Mouse (Mus musculus): ENCODE measurements at regions not wholly inside any gene's neighbourhood (a gene's known extent, or its start where the extent isn't known, plus 50 kb on each side); places are given as distances from the start of the nearest gene placed in this dataset.
A peak's percentile ranks its signal among the peaks of the same experiment; 100 is the strongest.

DNA sequence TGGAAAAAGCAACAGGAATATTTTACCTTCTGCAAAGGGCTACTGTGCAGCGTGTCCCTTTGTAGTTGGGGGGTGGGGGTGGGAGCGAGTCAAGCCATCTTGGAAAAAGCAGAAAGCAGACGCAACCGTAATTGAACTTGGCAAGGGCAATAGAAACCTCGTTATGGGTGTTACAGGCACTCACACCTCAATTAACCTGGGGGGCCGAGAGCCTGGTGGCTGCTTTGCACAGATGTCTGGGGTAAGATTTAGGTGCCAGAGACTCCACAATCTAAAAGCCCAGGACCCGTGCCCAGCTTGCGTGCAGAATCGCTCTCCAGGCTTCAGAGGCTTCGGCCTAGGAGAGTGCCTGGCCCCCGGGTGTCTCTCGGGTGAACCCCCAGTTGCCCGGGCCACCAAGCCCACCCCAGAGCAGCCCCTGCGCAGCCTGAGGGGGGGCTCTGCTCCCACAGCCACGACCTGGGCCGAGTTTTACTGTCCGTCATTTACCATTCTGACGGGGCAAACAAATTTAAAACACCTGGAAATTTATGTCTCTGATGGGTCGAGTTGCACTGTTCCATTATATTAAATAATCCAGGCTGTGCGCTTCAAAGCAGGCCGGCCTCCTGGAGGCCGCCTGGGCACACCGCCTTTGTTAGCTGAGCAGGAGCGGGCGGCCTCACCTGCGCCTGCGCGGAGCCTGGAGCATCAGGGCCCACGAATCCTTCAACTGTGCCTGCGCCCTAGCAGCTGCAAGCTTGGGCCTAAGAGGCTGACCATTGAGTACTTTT is 212.4 kb downstream of the Srbd1 start:
- TF ChIP-seq CTCF (conservative IDR thresholded peaks at IDR 0.05), result no peak
- Histone ChIP-seq H3K4me3 (no peak overlapping the region), H3K27ac (no peak overlapping the region)
- no peak for DNase-seq (ENCODE audit: low spot score in 2 of 2)

DNA sequence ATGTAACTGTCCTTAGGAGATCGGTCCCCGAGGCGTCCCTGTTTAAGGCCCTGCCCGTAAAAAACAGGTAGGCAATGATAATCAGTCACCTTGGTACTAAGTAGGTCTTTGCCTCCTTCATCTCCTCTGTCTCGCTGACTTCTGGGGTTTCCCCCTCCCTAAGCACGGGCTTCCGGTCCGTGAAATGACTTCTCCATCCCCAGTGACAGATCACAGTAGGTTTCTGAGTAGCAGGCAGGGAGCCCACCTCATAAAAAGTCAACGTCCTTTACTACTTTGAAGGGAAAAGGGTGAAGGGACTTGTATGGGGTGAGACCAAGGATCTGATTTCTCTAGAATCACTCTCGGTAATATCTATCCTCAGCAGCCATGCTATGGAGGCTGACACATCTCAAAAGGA is 213.0 kb downstream of the Srbd1 start:
- no peak for DNase-seq (ENCODE audit: low spot score in 2 of 2)
- no peak overlapping the region for H3K27ac ChIP-seq
- H3K4me3 ChIP-seq, result no peak overlapping the region
- TF ChIP-seq CTCF (conservative IDR thresholded peaks at IDR 0.05), result no peak

DNA sequence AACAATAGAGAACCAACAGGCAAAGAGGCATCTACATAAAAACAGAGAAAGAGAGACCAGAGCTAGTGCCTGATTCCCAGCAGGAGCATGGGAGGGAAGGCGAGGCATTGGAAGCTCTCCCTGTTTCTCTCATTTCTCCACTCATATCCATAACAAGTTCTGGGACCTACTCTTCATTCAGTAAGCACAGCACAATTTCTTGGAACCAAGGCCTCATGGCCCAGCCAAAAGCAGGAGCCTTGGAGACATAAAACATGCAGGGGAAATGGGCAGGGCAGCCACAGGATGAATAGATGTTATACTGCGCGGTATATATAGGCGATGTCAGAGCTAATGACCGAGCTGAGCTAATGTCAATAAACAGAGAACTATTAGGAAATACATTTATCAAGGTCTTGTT is 214.2 kb downstream of the Srbd1 start:
- Histone ChIP-seq H3K4me3 (no peak overlapping the region), H3K27ac (no peak overlapping the region)
- no peak for TF ChIP-seq CTCF (conservative IDR thresholded peaks at IDR 0.05)
- no peak for DNase-seq (ENCODE audit: low spot score in 2 of 2)

DNA sequence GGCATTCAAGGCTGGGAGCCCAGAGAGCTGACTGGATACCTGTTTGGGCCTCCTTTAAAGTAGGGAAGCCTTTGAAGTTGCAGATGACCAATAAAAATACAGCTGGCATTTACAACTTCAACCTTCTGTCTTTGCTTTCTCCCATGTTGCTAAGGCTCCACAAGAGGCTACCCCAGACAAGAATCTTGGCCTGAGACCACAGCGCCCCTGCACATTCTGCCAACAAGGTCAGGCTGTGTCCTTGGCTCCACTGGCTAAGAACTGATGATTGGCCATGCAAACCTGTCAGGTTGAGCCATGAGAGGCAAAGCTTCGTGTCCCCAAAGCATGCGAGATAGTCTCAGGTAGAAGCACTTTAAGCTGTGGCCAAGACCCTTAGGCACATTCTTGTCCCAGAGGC is 214.6 kb downstream of the Srbd1 start:
- Histone ChIP-seq H3K27ac (no peak overlapping the region), H3K4me3 (no peak overlapping the region)
- DNase-seq (ENCODE audit: low spot score in 2 of 2), result peak in 1 of 2 experiments; percentile 8
- no peak for TF ChIP-seq CTCF (conservative IDR thresholded peaks at IDR 0.05)

DNA sequence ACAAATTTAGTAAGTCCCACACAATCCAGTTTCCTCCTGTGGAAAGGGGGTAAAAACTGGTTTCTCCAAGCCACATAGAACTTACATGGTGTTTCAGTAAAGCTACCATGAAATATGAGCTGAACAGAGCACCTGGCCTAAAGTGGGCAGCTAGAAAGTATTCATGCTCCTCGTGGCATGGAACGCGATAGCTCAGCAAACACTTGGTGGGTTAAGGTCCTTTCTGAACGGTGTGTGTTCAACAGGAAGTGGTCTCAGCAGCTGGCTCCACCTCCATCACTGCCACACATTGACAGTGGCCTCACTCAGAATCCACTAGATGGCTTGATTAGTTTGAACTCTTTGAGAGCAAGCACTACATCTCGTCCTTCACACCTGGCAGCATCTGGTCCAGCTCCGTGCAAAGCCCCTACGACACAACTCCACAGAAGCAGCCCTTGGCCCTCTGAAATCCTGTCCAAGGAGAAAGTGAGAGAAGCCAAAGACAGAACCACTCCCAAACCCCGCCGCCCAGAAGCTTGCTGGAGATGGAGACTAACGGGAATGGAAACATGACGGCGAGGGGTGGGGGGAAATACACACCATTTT is 215.2 kb downstream of the Srbd1 start:
- no peak overlapping the region for H3K4me3 ChIP-seq
- no peak for TF ChIP-seq CTCF (conservative IDR thresholded peaks at IDR 0.05)
- no peak for DNase-seq (ENCODE audit: low spot score in 2 of 2)
- no peak overlapping the region for H3K27ac ChIP-seq

DNA sequence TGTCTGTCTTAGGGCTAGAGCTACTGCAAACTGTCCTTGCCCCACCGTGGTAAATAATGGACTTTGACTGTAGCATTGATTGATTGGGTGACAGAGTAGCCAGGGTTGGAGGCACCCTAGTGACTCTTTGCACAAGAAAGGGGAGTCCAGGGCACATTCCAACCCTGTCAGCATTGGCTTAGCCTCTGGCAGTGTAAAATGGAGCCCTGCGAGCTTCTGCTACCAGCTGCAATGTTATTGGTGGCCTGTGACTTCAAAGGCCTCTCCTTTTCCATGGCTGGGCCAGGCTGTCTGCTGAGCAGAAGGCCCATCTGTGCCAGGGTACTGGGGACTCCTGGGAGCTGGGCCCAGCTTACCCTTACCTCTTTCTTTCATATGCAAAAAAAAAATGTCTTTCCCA is 216.4 kb downstream of the Srbd1 start:
- Histone ChIP-seq H3K27ac (no peak overlapping the region), H3K4me3 (no peak overlapping the region)
- TF ChIP-seq CTCF (conservative IDR thresholded peaks at IDR 0.05), result no peak
- no peak for DNase-seq (ENCODE audit: low spot score in 2 of 2)

DNA sequence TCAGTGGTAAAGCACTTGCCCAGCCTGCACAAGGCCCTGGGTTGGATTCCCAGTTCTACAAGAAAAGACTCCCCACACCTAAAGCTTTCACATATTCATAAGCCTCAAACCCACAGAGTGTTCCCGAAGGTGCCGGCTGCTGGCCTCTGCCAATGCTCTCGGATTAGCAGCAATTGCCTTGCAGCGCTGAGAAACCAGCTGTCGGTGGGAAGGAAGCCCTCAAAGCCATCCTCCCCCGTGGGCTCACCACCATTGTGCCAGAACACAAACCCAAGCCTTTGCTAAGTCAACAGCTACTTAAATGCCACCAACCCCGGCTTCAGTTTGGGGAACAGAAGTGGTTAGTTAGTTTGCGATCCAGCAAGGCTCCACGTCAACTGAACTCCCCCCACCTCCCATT is 217.7 kb downstream of the Srbd1 start:
- no peak for DNase-seq (ENCODE audit: low spot score in 2 of 2)
- H3K4me3 ChIP-seq, result no peak overlapping the region
- H3K27ac ChIP-seq, result no peak overlapping the region
- no peak for TF ChIP-seq CTCF (conservative IDR thresholded peaks at IDR 0.05)

DNA sequence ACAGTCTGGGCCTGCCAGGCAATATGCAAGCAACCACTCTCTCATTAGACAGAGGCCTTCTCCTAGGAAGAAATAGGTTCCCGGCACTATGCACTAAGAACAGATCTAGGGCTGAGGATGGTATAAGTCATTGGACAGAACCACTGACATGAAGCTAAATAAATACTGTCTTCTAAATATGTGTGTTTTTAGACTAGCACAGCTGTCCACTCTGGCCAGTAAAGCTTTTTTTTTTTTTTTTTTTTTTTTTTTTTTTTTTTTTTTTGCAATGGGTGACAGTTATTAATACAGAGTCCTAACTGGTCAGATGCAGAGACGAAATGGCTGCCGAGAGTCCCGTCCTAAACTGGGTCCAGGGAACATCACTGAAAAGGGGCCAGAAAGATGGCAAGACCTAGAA is 218.9 kb downstream of the Srbd1 start:
- no peak overlapping the region for H3K4me3 ChIP-seq
- no peak for TF ChIP-seq CTCF (conservative IDR thresholded peaks at IDR 0.05)
- H3K27ac ChIP-seq, result no peak overlapping the region
- DNase-seq (ENCODE audit: low spot score in 2 of 2), result no peak

DNA sequence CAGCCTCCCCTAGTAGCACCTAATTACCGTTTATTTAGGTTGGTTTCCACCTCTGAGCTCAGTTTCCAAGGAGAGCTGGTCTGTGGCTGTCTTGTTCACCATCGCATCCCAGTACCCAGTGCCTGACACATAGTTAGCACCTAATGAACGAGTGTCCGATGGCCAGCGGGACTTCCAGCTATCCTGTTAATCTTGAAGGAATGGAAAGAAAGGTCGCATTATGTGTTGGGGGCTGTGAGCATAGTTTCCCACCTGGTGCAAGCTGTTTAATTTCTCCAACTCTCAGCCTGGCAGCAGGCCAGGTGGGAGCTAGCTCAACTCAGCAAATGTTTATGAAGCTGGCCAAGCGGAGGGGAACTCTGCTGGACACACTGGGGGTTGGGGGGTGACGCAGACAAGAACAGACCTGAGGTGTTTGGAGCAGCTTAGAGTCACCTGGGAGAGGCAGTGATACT is 223.7 kb downstream of the Srbd1 start:
- no peak overlapping the region for H3K27ac ChIP-seq
- TF ChIP-seq CTCF (conservative IDR thresholded peaks at IDR 0.05), result no peak
- H3K4me3 ChIP-seq, result no peak overlapping the region
- no peak for DNase-seq (ENCODE audit: low spot score in 2 of 2)

DNA sequence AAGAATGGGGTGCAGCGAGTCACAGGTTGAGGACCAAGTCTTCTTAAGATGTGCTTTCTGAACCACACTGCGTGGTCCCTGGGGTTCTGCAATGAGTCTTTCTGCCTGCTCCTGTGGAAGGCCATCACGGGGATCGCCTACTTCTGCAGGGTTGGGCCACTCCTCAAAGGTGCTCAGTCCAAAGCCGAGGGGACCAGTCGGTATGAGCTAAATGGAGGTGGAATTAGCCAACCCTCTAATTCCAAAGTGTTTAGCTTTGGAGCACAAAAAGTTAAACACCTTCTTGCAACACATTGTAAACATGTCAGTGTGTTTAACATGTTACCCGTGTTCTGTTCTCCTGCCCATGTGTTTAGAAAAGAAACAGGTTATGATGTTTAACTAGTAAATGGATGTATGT is 225.1 kb downstream of the Srbd1 start:
- TF ChIP-seq CTCF (conservative IDR thresholded peaks at IDR 0.05), result no peak
- Histone ChIP-seq H3K27ac (no peak overlapping the region), H3K4me3 (no peak overlapping the region)
- no peak for DNase-seq (ENCODE audit: low spot score in 2 of 2)

DNA sequence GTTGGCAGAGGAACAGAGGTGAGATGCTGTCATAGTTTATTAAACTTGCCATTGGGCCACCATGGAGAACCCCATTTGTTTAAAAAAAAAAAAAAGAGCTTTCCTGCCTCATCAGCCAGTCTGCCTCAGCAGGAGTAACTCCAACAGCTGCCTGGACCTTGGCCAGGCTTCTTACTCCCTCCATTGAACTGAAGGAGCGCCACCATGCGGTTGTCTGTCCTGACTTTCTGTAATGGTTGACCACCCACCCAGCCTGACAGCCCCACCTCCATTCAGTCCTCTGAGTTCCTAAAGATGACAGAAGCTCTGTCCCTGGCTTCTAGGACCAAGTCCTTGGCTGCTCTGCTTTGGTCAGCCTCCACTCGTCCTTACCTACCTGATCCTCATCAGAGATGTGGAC is 227.8 kb upstream of the Six2 start:
- TF ChIP-seq CTCF (conservative IDR thresholded peaks at IDR 0.05), result no peak
- H3K27ac ChIP-seq, result no peak overlapping the region
- DNase-seq (ENCODE audit: low spot score in 2 of 2), result no peak
- no peak overlapping the region for H3K4me3 ChIP-seq

DNA sequence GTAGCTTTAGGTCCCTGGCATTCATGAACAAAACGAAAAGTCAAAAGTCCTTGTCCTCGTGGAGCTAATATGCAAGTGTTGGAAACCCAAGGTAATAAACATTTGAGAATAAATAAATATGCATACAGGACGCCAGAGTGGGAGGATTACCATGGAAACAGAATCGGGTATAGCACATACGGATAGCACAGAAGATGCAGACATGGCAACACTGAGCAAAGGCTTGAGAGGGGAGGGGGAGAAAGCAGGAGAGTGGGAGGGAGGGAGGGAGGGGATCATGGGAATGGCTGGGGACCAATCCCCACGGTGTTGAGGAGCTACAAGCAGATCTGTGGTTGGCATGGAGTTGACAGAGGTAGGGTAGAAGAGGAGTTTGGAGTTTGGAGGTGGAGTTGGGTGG is 226.0 kb upstream of the Six2 start:
- no peak overlapping the region for H3K27ac ChIP-seq
- peak in 1 of 2 experiments; percentile 3 for DNase-seq (ENCODE audit: low spot score in 2 of 2)
- H3K4me3 ChIP-seq, result no peak overlapping the region
- no peak for TF ChIP-seq CTCF (conservative IDR thresholded peaks at IDR 0.05)

DNA sequence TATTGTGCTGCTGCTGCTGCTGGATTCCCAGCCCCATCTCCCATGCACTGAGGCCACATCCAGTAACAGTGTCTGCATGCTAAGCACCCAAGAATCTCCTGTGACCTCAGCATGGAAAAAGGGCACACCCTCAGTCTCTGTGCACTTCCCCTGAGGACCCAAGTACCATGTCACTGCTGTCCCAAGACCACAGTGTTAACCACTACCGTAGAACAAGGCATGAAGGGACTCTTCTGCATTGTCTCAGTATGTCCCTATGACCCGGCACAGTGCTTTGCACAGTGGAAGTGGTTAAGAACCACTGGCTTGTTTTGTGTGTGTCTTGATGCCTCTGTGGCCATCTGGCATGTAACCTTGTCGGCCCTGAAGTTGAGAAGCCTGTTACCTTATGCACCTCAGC is 220.6 kb upstream of the Six2 start:
- no peak for TF ChIP-seq CTCF (conservative IDR thresholded peaks at IDR 0.05)
- Histone ChIP-seq H3K27ac (no peak overlapping the region), H3K4me3 (no peak overlapping the region)
- DNase-seq (ENCODE audit: low spot score in 2 of 2), result no peak

DNA sequence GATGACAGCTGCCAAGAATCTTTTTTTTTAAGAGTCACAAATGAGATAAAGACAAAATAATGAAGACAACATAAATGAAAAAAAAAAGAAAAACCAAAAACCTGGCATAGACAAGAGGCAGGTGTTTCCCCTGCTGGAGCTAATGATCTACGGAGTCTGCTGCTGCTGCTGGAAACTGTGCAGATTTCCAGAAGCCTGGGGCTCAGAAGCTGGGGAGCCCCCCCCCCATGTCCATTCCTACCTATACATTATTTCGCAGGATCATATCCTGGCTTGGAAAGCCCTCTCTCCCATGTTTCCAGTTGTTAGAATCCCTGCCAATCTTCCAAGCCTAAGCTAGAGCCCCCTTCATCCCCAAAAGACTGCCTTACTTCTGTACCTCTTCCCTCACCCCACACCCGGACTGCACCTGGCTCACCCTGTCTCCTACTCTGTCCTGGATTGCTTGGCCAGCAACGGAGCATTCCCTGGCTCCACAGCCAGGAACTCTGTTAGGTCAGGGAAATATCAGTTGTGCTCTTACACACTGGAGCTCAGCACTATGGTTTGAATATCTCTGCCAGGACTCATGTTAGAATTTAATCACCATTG is 218.6 kb upstream of the Six2 start:
- Histone ChIP-seq H3K4me3 (no peak overlapping the region), H3K27ac (no peak overlapping the region)
- TF ChIP-seq CTCF (conservative IDR thresholded peaks at IDR 0.05), result no peak
- no peak for DNase-seq (ENCODE audit: low spot score in 2 of 2)

Measured in layer of hippocampus, adult 2 months (tissue).